Mouse (Mus musculus) T-helper 2 cell (primary cell): ENCODE data around the gene Cdk18.

Experiments used
- in situ Hi-C: fragments of 300-600 bp; cut with MboI, MseI; formaldehyde crosslinking; loops from one replicate; pipeline ENCODE4 v1.15.1; 2025; ENCODE audit warnings: high pct_unique_total_duplicates

Gene Cdk18

DNA sequence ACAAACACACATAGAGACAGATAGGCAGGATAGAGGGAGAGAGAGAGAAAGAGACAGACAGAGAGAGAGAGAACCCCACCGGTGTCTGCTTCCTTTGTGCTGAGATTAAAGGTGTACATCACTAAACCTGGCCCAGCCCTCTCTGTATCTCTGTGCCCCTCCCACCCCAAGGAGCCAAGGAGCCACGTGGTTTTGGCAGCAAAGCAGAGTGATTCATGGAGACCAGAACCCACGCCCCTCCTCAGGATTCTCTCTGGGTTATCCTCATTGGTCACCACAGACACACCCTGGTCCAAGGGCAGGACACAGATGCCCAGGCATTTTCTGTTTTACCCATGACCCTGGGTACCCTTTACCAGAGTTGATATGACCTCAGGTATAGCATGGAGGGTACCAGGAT is 26.4 kb downstream of the Cdk18 start:
- in situ Hi-C loops, result no loop called here

DNA sequence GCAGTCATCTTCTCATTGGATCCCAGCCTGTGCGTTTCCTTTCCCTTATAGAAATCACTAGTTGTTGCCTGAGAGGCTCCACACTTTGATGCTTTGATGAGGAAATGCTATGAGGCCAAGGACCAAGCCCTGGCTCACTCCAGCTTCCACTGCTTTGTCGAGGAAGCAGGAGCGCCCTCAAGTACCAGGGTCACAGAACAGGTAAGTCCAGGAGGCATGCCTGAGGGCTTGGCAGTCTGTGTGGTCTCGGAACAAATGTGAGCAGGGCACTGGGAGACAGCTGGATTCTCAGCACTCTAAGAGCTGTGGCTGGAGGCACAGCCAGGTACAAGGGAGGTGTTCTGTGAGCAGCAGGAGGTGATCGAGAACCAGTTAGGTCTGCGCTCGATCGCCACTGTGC is 27.1 kb downstream of the Cdk18 start:
- in situ Hi-C loops, result no loop called here

DNA sequence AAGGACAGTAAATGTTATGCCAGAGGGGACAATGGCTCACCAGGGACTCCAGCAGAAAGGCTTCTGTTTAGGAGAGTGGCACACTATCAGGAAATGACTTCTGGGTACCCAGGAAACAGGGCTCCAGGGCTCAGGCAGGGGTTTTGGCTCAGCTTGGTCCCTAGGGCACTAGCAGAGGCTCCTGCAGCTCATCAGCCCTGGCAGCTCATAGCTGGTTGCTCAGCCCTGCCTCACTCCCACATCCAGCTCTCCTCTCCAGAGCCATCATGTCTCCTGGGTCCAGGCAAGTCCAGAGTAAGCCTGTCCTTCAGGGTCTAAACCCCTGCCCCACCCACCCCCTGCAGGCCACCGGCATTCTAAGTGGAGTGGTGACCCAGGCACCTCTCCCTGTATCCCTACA is 28.1 kb downstream of the Cdk18 start:
- in situ Hi-C loops, result no loop called here

DNA sequence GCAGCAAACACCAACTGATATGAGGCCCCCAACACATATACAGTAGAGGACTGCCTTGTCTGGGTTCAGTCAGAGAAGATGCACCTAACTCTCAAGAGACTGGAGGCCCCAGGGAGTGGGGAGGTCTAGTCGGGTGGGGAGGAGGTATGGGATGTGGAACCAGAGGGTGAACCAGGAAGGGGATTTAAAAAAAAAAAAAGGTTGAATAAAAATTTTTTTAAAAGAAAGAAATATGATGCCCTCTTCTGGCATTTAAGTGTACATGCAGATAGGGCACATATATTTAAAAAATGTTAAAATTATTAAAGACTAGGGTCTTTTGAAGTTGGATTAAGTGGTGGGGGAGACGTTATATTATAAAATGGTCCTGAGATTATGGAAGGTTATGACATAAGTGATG is 30.1 kb downstream of the Cdk18 start:
- in situ Hi-C loops, result loop anchor here (10.0 kb wide), 1 partner anchor 115 kb away; no protein-coding TSS in a partner anchor

DNA sequence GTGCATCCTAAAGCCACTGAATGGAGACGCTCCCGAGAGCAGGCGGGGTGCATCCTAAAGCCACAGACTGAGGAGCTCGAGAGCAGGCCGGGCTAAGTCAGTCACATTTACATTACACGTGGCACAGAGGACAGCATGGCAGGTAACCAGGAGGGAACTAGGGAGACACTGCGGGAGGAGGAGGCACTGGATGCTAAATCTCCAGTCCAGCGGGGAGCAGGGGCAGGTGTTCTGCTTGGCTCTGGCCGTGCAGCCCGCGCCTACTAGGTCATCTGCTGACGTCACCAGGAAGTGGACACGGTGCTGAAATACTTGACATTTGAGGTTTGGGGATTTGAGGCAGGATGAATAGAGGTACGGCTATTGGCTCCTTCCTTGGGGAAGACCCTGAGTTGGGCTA is 35.1 kb downstream of the Cdk18 start:
- in situ Hi-C loops, result loop anchor here (10.0 kb wide), 1 partner anchor 110 kb away; no protein-coding TSS in a partner anchor

DNA sequence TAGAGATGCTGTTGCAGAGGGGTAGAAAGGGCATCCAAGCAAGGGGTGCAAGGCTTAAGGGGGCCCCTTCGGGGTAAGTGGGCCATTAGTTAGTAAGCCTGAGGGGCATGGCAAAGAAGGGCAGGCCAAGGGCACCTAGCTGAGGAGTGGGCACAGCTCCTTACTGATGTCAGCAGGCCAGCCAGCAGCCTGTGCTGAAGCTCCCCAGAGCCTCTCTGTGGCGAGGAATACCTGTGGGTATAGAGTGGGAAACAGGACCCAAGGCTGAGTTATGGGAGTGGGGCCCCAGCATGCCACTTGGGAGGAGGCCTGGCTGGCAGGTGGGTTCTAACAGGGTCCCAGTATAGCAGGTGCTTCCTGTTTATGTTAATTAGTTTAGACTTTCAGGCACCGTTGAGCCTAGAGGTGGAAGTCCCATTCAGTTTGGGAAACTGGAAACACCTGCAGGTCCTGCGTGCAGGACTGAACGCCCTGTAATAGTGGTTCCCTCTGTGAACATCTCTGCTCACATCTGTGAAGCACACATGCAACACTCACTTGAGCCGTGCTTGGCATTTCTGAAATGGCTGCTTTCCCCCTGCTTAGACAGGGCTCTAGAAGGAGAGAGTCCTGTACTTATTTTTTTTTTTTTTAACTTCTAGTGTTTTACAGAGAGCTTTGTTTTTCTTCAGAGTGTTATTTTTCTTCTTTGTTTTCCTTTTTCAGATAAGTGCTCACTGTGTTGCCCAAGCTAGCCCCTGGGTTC is 37.4 kb downstream of the Cdk18 start:
- in situ Hi-C loops, result loop anchor here (10.0 kb wide), 1 partner anchor 107 kb away; no protein-coding TSS in a partner anchor

DNA sequence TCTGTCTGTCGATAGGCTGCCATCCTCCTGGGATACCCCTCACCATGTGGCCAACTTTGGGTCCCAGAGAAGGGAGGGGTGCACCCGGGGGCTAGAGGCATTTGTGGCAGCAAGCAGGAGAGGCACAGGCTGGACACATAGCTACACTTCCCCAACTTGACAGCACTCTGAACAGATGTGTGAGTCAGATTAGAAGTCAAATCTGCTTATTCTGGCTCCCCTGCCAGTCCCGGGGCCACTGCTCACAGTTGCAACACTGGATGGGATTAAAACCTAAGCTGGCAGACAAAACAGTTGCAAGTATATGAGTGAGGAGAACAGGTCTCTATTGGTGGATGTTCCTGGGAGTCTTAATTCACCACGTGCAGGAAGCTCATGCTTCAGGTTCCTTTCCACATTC is 39.7 kb downstream of the Cdk18 start:
- in situ Hi-C loops, result loop anchor here (10.0 to 25.0 kb wide), 2 partner anchors 105 to 1438 kb away; no protein-coding TSS in a partner anchor

DNA sequence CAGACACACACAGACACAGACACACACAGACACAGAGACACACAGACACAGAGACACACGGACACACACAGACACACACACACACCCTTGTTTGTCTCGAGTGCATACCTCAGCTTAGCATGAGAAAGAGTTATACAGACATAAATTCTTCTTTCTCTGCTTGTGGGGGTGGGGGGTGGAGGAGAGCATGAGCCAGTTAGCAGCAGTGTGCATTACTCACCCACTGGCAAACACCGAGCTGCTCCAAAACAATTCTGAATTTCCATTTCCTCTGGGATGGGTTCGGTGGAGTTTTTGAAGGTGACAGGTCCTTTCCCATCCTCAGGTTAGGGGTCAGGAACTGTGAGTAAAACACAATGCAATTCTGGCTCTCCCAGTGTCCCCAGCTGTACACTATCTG is 40.5 kb downstream of the Cdk18 start:
- in situ Hi-C loops, result loop anchor here (25.0 kb wide), 1 partner anchor 1438 kb away; no protein-coding TSS in a partner anchor

DNA sequence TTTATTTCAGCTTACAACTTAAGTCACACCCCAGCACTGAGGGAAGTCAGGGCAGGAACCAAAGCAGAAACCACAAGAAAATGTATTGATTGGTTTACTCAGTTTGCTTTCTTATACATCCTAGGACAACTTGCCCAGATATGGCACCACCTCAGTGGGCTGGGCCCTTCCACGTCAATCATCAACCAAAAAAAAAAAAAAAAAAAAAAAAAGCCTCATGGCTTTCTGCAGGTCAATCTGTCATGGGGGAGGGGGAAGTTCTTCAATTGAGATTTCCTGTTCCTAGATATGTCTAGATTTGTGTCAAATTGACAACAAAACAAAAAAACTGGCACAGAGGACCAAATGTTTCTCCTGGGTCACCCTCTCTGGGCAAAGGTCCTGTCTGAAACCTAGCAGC is 41.4 kb downstream of the Cdk18 start:
- in situ Hi-C loops, result loop anchor here (25.0 kb wide), 1 partner anchor 1439 kb away; no protein-coding TSS in a partner anchor

DNA sequence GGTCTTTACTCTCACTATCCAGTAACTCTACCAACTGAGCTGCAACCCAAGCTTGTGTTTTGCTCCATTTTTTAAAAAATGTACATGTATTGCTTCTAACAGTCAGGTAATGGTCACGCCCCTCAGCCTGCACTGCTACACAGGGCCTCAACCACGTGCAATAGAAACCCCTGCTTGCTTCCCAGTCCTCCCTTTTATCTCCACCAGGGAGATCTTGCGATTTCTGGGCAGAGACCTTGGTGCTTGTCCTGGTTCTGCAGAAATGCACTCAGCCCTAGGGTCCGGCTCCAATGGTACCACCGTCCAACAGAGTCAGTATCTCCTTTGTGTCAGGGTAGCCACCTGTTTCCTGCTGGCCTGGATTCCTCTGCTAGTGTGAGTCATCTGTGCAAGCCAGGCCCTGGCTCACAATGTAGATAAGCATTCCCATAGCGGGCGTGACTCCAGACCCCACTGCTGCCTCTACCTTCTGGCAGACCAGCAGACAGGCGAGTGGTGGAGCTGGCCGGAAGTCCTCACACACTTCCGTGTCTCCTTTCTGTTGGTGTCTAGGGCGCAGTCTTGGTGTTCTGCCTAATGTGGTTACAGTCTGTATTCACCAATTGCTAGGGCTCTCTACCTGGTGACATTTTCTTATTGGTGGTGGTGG is 44.0 kb downstream of the Cdk18 start:
- in situ Hi-C loops, result loop anchor here (25.0 kb wide), 1 partner anchor 1442 kb away; no protein-coding TSS in a partner anchor

DNA sequence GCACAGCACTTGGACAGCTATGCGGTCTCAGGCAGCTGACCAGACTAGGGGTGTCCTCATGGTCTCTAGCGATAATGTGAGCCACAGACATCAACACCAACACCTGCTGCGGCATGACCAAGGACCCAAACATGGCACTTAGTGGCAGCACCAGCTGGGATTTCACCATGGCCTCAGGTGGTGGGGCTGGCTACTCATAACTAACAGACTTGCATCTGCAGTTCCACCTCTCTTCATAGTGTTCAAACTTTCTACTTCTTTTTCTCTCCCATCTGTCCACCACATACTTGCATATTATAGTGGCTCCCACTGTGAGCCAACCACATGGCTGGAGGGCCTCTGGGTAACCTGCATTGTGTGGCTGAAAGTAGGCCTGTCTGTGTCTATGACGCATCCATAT is 46.2 kb downstream of the Cdk18 start:
- in situ Hi-C loops, result loop anchor here (25.0 kb wide), 1 partner anchor 1444 kb away; no protein-coding TSS in a partner anchor

DNA sequence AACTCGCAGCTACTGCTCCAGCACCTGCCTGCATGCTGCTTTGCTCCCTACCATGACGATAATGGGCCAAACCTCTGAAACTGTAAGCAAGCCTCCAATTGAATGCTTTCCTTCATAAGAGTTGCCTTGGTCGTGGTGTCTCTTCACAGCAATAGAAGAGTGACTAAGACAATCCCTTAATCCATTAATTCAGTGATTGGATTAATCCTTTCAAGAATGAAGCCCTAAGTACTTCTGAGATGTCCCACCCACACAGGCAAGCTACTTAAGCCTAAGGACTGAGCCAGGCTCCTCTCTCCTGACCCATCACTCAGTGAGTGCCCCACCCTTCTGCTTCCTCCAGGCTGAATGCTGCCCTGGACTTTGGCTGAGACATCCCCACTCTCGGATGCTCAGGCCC is 49.2 kb downstream of the Cdk18 start:
- in situ Hi-C loops, result loop anchor here (25.0 kb wide), 1 partner anchor 1447 kb away; no protein-coding TSS in a partner anchor

DNA sequence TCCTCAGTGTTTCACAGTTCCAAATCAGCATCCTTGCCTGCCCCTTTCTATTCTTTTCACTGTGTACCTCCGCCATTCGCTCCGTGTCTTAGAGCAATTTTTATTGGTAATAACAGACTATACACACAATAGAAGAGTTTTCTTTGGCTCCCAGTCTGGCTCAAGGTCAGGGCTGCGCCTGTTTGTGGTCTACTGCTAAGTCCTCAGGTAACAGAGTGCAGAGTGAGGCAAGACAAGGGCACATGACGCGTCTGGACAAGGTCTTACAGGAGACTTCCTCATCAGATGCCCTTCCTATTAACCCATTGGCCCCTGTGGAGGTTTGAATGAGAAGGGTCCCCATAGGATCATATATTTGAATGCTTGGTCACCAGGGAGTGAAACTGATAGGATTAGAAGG is 49.7 kb downstream of the Cdk18 start:
- in situ Hi-C loops, result loop anchor here (25.0 kb wide), 1 partner anchor 1448 kb away; no protein-coding TSS in a partner anchor

DNA sequence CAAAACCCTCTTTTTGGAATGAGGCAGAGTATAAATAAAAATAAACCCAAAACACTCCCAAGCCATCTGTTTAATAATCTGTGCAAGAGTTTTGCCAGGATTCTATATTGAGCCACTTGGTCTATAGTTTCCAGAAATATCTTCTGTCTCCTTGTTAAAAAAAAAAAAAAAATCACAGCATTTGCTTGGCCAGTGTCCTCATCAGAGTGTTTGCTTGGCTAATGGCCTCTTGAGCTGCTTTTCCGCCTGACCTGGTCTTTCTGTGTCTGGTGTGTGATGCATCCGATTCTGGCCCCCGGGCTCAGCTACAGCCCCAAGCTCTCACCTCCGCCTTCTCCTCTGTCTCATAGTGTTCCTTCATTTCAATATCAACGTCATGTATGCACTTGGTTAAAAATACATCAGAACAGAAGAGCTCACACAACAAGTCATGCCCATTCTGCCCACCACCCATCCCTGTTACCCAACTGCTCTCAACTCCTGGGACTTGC is 51.3 kb downstream of the Cdk18 start:
- in situ Hi-C loops, result loop anchor here (25.0 kb wide), 1 partner anchor 1449 kb away; no protein-coding TSS in a partner anchor

DNA sequence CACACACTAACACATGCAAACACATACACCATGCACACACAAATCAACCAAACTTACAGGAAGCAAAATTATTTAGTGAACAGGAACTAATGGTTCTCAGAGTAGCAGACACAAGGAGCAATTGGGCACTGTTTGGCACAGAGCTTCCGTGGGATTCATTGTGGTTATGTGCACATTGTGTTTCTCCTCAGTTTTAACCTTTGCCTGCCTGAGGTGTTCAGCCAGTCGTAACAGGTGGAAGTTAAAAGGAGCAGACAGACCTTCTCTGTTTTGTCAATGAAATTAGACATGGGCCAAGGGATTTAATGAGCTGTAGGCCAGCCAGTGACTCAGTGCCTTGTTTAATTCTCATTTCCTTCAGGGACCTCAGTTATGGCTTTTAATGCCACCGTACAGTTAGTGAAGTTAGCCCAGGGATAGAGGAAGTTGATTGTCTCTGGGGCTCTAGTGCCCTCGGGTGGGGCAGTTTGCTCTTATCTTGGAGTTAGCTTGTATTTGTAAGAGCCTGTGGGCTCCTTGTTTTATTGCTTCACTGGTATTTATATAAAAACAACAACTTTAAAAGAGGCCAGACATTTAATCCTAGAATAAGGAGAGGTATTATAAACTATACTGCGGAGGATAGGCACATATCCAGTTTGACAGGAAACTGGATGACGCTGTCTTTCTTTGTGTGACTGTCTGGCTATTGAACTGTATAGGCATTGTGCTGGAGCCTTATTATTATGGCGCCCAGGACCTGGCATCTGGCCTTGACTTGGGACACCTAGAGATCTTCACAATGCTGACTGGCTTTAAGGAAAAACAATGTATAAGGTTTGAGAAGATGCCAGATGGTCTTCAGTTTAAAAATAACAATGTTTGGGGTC is 54.1 kb downstream of the Cdk18 start:
- in situ Hi-C loops, result loop anchor here (25.0 kb wide), 1 partner anchor 1452 kb away; no protein-coding TSS in a partner anchor

DNA sequence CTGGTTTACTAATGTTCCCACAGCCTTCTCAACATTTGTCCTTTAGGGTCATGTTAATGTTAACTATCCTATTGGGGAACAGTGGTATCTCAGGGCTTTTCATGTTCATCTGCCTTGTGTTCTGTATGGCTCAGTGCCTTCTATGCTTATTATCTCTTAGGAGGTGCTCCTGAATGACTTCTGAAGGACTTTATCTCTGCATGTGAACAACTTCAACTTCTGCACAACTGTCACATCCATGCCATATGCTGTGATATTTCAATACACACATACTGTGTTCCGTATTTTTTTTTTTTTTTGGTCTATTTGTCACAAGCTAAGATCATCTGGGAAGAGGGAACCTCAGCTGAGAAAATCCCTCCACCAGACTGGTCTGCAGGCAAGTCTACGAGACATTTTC is 61.1 kb downstream of the Cdk18 start:
- in situ Hi-C loops, result loop anchor here (25.0 kb wide), 1 partner anchor 1459 kb away; no protein-coding TSS in a partner anchor

DNA sequence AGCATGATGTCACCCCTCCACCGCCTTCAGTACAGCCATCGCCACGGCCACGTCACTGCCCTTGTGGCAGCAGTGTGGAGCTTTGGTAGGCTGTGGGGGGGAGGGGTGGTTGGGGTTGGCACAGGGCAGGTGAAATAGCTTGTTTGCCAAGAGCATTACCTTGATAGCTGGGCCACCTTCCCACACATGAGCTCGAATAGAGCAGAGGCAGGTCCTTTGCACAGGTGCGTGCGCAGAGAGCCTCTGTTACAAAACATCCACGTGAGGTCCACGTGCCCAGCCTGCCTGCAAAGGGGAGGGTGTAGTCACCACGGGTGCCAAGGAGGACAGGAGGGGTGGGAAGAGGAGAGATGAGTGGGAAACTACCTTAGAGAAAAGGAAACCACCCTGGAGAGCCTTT is 63.9 kb downstream of the Cdk18 start:
- in situ Hi-C loops, result loop anchor here (25.0 kb wide), 1 partner anchor 1462 kb away; no protein-coding TSS in a partner anchor

DNA sequence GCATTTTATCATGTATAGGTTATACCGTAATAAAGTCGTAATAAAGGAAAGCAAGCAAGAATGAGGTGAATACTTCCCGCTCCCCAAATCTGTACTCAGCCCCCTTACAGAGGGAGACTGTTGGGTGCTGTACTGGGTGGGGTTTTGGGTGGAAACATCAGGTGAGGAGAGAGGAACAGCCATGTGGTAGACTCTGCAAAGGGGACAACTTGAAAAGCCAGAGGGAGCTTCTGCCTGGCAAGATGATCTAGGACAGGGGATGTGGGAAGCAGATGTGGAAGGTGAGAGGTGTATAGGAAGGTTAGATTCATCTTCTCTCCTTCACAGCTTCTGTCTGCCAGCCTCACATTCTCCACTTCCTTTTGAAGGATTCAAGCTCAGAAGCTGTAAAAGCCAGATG is 68.8 kb downstream of the Cdk18 start:
- in situ Hi-C loops, result no loop called here

DNA sequence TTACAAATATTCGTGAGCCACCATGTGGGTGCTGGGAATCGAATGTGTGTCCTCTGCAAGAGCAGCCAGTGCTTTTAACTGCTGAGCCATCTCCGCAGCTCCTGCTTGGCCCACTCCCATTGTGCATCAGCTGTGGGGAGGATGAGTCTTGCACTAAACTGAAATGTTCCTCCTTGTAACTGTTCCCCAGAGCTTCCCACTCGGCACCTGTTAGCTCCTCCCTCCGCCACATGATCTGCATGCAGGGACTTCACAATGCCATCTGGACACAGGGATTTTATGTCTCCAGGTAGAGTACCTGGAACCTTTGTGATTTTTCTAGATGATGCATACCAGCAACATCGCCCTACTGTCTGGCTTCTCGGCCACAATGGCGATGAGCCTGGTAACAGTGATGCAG is 70.0 kb downstream of the Cdk18 start:
- in situ Hi-C loops, result no loop called here

DNA sequence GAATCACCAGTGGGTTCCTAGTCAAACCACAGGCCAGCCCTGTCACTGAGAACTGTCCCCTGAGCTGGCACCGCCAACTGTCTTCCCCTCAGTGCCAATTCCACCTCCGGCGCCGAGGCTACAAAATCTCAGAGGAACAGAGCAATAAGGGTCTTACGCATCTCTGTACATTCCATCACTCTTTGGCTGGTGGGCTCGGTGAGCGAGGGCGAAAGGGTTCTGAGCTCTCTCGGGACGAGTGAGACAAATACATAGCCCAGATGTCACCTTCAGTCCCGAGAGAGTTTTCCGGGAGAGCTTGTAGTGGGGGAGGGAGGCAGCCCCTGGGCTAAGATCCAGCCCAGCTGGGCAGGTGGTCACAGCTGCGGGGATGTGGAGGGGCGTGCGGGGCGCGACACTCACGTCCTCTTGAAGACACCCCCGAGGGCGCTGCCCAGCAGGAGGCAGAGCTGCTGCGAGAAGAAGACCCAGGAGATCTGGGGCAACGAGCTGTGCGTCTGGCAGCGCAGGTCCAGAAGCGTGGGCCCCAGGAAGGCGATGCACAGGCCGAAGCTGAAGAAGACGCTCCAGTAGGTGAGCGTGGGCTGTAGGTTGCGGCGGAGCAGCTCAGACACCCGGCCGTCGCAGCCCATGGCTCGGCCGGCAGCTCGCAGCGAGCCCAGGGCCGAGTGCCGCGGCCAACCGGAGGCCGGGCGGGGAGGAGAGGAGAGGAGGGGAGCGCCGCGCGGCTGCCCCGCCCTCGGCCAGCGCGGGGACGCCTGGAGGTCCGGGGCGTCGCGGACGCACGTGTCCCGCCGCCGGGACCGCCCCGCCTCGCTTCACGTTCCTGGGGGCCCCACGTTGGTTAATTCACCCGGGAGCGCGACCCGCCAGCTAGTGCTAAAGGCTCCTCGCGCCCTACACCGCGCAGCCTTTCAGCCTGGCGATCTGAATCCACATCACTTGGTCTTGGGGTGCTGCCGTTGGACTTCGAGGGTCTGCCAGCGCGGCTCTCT is 71.9 kb downstream of the Cdk18 start, which contains the start of gene Mfsd4a:
TSS of gene Mfsd4a (minus strand) at position 802 of the 995 bp plus-strand sequence.
- in situ Hi-C loops, result no loop called here
